Mouse (Mus musculus): ENCODE results near the gene Zscan21. TPM values are rescaled to one million over a fixed set of nuclear protein-coding genes. Genes with fewer than 3 reads are reported as not detected.

The Zscan21 gene
- polyA plus RNA-seq, 1 experiment = 0.55 TPM

GRCm38 (mm10) chr5:138163610-138164009 lies 46.9 kb downstream of the Zscan21 start:
- TF ChIP-seq GATA1 (IDR thresholded peaks at IDR 0.05; ENCODE audit: low read length) = no peak

DNA sequence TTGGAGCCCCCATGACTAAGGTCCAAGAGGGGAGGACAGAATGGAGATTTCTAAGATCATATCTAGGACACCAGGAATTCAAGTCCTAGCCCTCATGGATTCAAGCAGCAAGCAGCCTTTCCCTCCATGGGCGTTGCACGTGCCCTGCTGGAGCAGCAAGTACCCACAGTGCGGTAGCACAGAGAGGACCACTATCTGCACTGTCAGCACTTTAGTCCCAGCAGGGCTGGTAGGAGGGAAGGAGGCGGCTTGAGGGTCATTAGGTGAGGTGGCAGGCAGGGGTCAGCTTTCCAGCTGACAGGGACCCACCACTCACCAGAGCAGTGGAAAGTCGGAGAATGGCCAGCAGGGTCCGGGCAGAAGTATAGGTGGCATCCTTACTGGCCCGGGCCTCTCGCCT lies 48.9 kb downstream of the Zscan21 start:
- no peak for TF ChIP-seq GATA1 (IDR thresholded peaks at IDR 0.05; ENCODE audit: low read length)

DNA sequence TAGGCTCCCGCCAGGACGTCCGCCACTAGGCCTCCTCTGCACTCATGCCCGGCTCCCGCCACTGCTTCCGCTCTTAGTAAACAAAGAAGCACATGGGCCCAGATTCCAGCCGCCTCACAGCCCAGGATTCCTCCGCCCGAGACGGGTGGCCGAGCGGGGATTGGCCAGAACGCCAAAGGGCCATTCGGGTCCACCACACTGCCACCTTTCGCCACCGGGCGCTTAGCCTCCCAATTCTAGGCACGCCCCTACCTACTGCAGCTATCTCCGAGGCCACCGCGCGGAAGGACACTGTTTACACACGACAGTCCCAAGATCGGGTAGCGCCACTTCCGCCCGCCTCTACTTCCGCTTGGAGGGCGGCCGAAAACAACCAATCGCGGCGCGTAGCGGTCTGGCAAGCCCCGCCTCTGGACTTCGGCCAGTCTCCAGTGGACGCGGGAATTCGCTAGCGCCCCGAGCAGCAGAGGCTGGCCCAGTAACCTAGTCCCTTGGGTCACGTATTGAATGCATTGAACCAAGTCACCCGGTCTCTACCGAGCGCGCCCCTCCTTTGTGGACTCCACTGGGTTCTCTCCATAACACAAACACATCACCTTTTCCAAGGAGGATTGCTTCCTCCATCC lies 54.3 kb downstream of the Zscan21 start:
- no peak for TF ChIP-seq GATA1 (IDR thresholded peaks at IDR 0.05; ENCODE audit: low read length)

GRCm38 (mm10) chr5:138171695-138172491 lies 55.2 kb downstream of the Zscan21 start, which contains the start of the genes Ap4m1 and Mcm7:
Ap4m1 (plus strand) TSS chr5:138172002.
Mcm7 (minus strand) TSS chr5:138172422.
- no peak for TF ChIP-seq GATA1 (IDR thresholded peaks at IDR 0.05; ENCODE audit: low read length)

DNA sequence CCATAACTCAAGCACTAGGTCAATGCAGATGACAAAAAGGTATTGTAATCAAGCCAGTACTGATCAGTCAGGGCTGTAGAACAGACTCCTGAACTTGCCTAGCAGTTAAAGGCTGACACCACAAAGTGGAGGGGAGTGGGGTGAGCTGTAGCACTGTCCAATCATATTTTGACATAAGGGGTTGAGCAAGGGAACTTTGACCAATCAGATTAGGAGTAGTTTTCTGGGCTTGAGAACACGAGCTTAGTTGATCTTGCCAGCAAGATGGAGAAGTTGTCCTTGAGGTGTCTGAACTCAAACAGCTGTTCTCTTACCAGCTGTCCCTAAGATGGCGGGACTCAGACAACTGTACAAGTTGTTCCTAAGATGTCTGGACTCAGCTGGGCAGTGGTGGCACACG lies 56.5 kb downstream of the Zscan21 start:
- TF ChIP-seq GATA1 (IDR thresholded peaks at IDR 0.05; ENCODE audit: low read length) = no peak

Other genes starting within 250 kb of the Zscan21 start
- 0.26 TPM in 1 of 2 replicates, not detected in the other for gene Pilrb2, start 245.1 kb upstream of the Zscan21 start, polyA plus RNA-seq (2012)
- not detected in 2 replicates for gene Cyp3a13, start 195.3 kb upstream of the Zscan21 start, polyA plus RNA-seq (2012)
- not detected in 2 replicates for gene Gjc3, start 153.8 kb upstream of the Zscan21 start, polyA plus RNA-seq (2012)
- gene Azgp1, start 135.4 kb upstream of the Zscan21 start, polyA plus RNA-seq (2012) = not detected in 2 replicates
- not detected in 2 replicates for gene Smok3a, start 95.6 kb upstream of the Zscan21 start, polyA plus RNA-seq (2012)
- not detected in 2 replicates for gene Smok3b, start 95.5 kb upstream of the Zscan21 start, polyA plus RNA-seq (2012)
- not detected in 2 replicates for gene Smok3c, start 63.7 kb upstream of the Zscan21 start, polyA plus RNA-seq (2012)
- 2.0 and 2.2 TPM in 2 replicates for gene Zkscan1, start 31.8 kb upstream of the Zscan21 start, polyA plus RNA-seq (2012)
- 0.27 and 0.28 TPM in 2 replicates for gene Zfp113, start 38.8 kb downstream of the Zscan21 start, polyA plus RNA-seq (2012)
- gene Cops6, start 44.2 kb downstream of the Zscan21 start, polyA plus RNA-seq (2012) = 146 and 184 TPM in 2 replicates
- 6.9 and 18.9 TPM in 2 replicates for gene Ap4m1, start 55.1 kb downstream of the Zscan21 start, polyA plus RNA-seq (2012)
- 19.6 and 78.8 TPM in 2 replicates for gene Mcm7, start 55.5 kb downstream of the Zscan21 start, polyA plus RNA-seq (2012)
- gene Taf6, start 70.5 kb downstream of the Zscan21 start, polyA plus RNA-seq (2012) = 33.9 and 45.4 TPM in 2 replicates
- 0.63 and 1.1 TPM in 2 replicates for gene Cnpy4, start 70.6 kb downstream of the Zscan21 start, polyA plus RNA-seq (2012)
- 4.8 and 6.3 TPM in 2 replicates for gene Mblac1, start 77.4 kb downstream of the Zscan21 start, polyA plus RNA-seq (2012)
- not detected in 2 replicates for gene Nxpe5, start 109.0 kb downstream of the Zscan21 start, polyA plus RNA-seq (2012)
- 58.4 and 59.8 TPM in 2 replicates for gene Lamtor4, start 138.6 kb downstream of the Zscan21 start, polyA plus RNA-seq (2012)
- gene BC037034, start 147.1 kb downstream of the Zscan21 start, polyA plus RNA-seq (2012) = 108 and 142 TPM in 2 replicates
- not detected in 2 replicates for gene Gal3st4, start 155.9 kb downstream of the Zscan21 start, polyA plus RNA-seq (2012)
- gene Gm43720, start 163.1 kb downstream of the Zscan21 start, polyA plus RNA-seq (2012) = not detected in 2 replicates
- gene Gpc2, start 163.1 kb downstream of the Zscan21 start, polyA plus RNA-seq (2012) = not detected in 2 replicates
- not detected in 2 replicates for gene Stag3, start 163.3 kb downstream of the Zscan21 start, polyA plus RNA-seq (2012)
- not detected in 2 replicates for gene Pvrig, start 225.1 kb downstream of the Zscan21 start, polyA plus RNA-seq (2012)